Mouse (Mus musculus) CH12.LX (cell line): ENCODE measurements around the gene Bclaf1. TPM values are rescaled to one million over a fixed set of nuclear protein-coding genes. Genes with fewer than 3 reads are reported as not detected.

Experiments used
- DNase-seq: peaks from one replicate; pipeline ENCODE4 v3.0.0-alpha.2; 2013; ENCODE audit errors: extremely low read depth
- H3K27ac ChIP-seq: 2 replicates; pipeline ENCODE4 v1.5.1; 2012; ENCODE audit warnings: low read depth, mild to moderate bottlenecking, control low read depth, moderate library complexity; ENCODE audit not compliant: insufficient read depth
- H3K27me3 ChIP-seq: replicated peaks from 2 replicates; pipeline ENCODE3; 2012; ENCODE audit warnings: inconsistent platforms
- H3K36me3 ChIP-seq, 2 experiments: replicated peaks in 1 of 2; 2 replicates each; pipeline versions ENCODE3 to v1.6.1; 2012; ENCODE audit warnings: inconsistent platforms in 1 of 2, low read length in 1 of 2, mild to moderate bottlenecking in 1 of 2, mixed read lengths in 1 of 2, moderate library complexity in 1 of 2; ENCODE audit not compliant: control insufficient read depth in 1 of 2, insufficient read depth in 1 of 2
- H3K4me1 ChIP-seq, 2 experiments: 2 replicates each; pipeline ENCODE4 v1.6.1; 2012; ENCODE audit warnings: inconsistent platforms in 1 of 2, moderate library complexity in 1 of 2; ENCODE audit not compliant: insufficient read depth in 2 of 2, control insufficient read depth in 1 of 2
- H3K4me2 ChIP-seq: 2 replicates; pipeline ENCODE4 v1.6.1; 2012; ENCODE audit warnings: low read depth, mild to moderate bottlenecking, control low read depth; ENCODE audit not compliant: poor library complexity, insufficient read depth, severe bottlenecking
- H3K4me3 ChIP-seq, 3 experiments: fragments of 150-350 bp in 1 of 3; sonication (generic) in 1 of 3; replicated peaks in 1 of 3; 2 replicates each; pipeline versions ENCODE3 to v1.5.1; 2011 to 2012; ENCODE audit warnings: low read depth in 2 of 3, low read length in 2 of 3, mild to moderate bottlenecking in 2 of 3, moderate library complexity in 2 of 3, control low read depth in 1 of 3, improper control_type of control experiment in 1 of 3, inconsistent platforms in 1 of 3, mixed read lengths in 1 of 3; ENCODE audit not compliant: poor library complexity in 1 of 3
- H3K79me2 ChIP-seq: replicated peaks from 2 replicates; pipeline ENCODE4 v1.6.1; 2012; ENCODE audit warnings: mild to moderate bottlenecking, moderate library complexity; ENCODE audit not compliant: control insufficient read depth, poor library complexity, insufficient read depth, severe bottlenecking; ENCODE audit errors: extremely low read depth
- H3K9ac ChIP-seq: 2 replicates; pipeline ENCODE4 v1.6.1; 2012; ENCODE audit warnings: low read depth, mild to moderate bottlenecking, control low read depth, moderate library complexity; ENCODE audit not compliant: insufficient read depth
- H3K9me3 ChIP-seq: replicated peaks from 2 replicates; pipeline ENCODE3; 2012; ENCODE audit warnings: low read length, inconsistent platforms, mixed read lengths
- CHD1 ChIP-seq: IDR thresholded peaks from 2 replicates; pipeline ENCODE4 v1.6.1; 2012; ENCODE audit warnings: low read depth, low read length, improper control_type of control experiment, inconsistent platforms
- CTCF ChIP-seq, 2 experiments: IDR thresholded peaks in 1 of 2; conservative IDR thresholded peaks in 1 of 2; 2 replicates each; pipeline ENCODE4 v1.5.1; 2011 to 2012; ENCODE audit warnings: low read depth in 2 of 2, low read length in 2 of 2, improper control_type of control experiment in 1 of 2, inconsistent platforms in 1 of 2, mild to moderate bottlenecking in 1 of 2, moderate library complexity in 1 of 2
- ELF1 ChIP-seq: IDR thresholded peaks from 2 replicates; pipeline ENCODE4 v1.6.1; 2014; ENCODE audit warnings: low read depth, mild to moderate bottlenecking, inconsistent platforms, low read length, improper control_type of control experiment
- EP300 ChIP-seq: IDR thresholded peaks from 2 replicates; pipeline ENCODE4 v1.6.1; 2011; ENCODE audit warnings: low read length, improper control_type of control experiment
- ETS1 ChIP-seq: conservative IDR thresholded peaks from 2 replicates; pipeline ENCODE4 v1.6.1; 2012; ENCODE audit warnings: low read depth, mild to moderate bottlenecking, inconsistent platforms, low read length, improper control_type of control experiment, moderate library complexity
- GABPA ChIP-seq: IDR thresholded peaks from 2 replicates; pipeline ENCODE4 v1.6.1; 2012; ENCODE audit warnings: low read depth, low read length, improper control_type of control experiment, inconsistent platforms; ENCODE audit not compliant: insufficient replicate concordance
- IRF4 ChIP-seq: IDR thresholded peaks from 2 replicates; pipeline ENCODE4 v1.6.1; 2014; ENCODE audit warnings: low read depth, mild to moderate bottlenecking, inconsistent platforms, low read length, improper control_type of control experiment
- JUN ChIP-seq: IDR thresholded peaks from 2 replicates; pipeline ENCODE4 v1.6.1; 2011; ENCODE audit warnings: low read depth, mild to moderate bottlenecking, low read length, improper control_type of control experiment, moderate library complexity; ENCODE audit not compliant: insufficient read depth
- JUND ChIP-seq: conservative IDR thresholded peaks from 2 replicates; pipeline ENCODE4 v1.6.1; 2011; ENCODE audit warnings: low read depth, low read length, improper control_type of control experiment
- MYC ChIP-seq: IDR thresholded peaks from 2 replicates; pipeline ENCODE4 v1.6.1; 2011; ENCODE audit warnings: low read depth, mild to moderate bottlenecking, improper control_type of control experiment, low read length
- NELFE ChIP-seq: IDR thresholded peaks from 2 replicates; pipeline ENCODE4 v1.6.1; 2011; ENCODE audit warnings: low read depth, low read length, improper control_type of control experiment
- PAX5 ChIP-seq: IDR thresholded peaks from 2 replicates; pipeline ENCODE4 v1.6.1; 2012; ENCODE audit warnings: low read length, inconsistent platforms, mixed read lengths
- POLR2A ChIP-seq: IDR thresholded peaks from 2 replicates; pipeline ENCODE4 v1.6.1; 2011; ENCODE audit warnings: low read depth, mild to moderate bottlenecking, improper control_type of control experiment, low read length
- SMC3 ChIP-seq: IDR thresholded peaks from 2 replicates; pipeline ENCODE4 v1.6.1; 2011; ENCODE audit warnings: low read depth, low read length, improper control_type of control experiment
- TBP ChIP-seq: conservative IDR thresholded peaks from 2 replicates; pipeline ENCODE4 v1.6.1; 2011; ENCODE audit warnings: low read depth, low read length, improper control_type of control experiment
- TCF12 ChIP-seq: IDR thresholded peaks from 2 replicates; pipeline ENCODE4 v1.6.1; 2014; ENCODE audit warnings: low read depth, mild to moderate bottlenecking, inconsistent platforms, low read length, improper control_type of control experiment
- UBTF ChIP-seq: IDR thresholded peaks from 2 replicates; pipeline ENCODE4 v1.6.1; 2012; ENCODE audit warnings: low read depth, mild to moderate bottlenecking, inconsistent platforms, low read length, improper control_type of control experiment, moderate library complexity
- USF1 ChIP-seq: IDR thresholded peaks from 2 replicates; pipeline ENCODE4 v1.6.1; 2014; ENCODE audit warnings: low read depth, mild to moderate bottlenecking, inconsistent platforms, low read length, improper control_type of control experiment
- USF2 ChIP-seq: conservative IDR thresholded peaks from 2 replicates; pipeline ENCODE4 v1.6.1; 2011; ENCODE audit warnings: low read depth, low read length, improper control_type of control experiment
- ZKSCAN1 ChIP-seq: IDR thresholded peaks from 2 replicates; pipeline ENCODE4 v1.6.1; 2012; ENCODE audit warnings: low read depth, inconsistent platforms, low read length, improper control_type of control experiment, borderline replicate concordance
- ZNF384 ChIP-seq: IDR thresholded peaks from 2 replicates; pipeline ENCODE4 v1.6.1; 2012; ENCODE audit warnings: low read depth, low read length, improper control_type of control experiment, inconsistent platforms
- dilution Hi-C: fragments of 300-500 bp; cut with MboI; formaldehyde crosslinking; loops from 2 replicates; pipeline ENCODE4 v1.14.3; 2020; ENCODE audit warnings: low sequenced_read_pairs; ENCODE audit not compliant: extremely low pct_unique_long_range_greater_than_20kb, extremely low pct_ligation_motif_present
- in situ Hi-C: fragments of 300-500 bp; cut with MboI; formaldehyde crosslinking; loops from 3 replicates; pipeline ENCODE4 v1.14.3; 2019; ENCODE audit warnings: low sequenced_read_pairs, low pct_ligation_motif_present, low pct_unique_long_range_greater_than_20kb, mixed read lengths
- polyA plus RNA-seq: library from polyadenylated mRNA; unstranded; fragments of >175 nt; gene quantifications from 2 replicates; pipeline ENCODE4 v1.2.1, GENCODE M21; 2012; ENCODE audit warnings: low read depth; ENCODE audit not compliant: insufficient read length
- total RNA-seq, 2 experiments: library from RNA; depleted of rRNA; stranded (reverse); fragments of 300-350 nt in 1 of 2; fragments of >200 nt in 1 of 2; gene quantifications; 2 replicates each; pipeline ENCODE4 v1.2.3; 2012 to 2014

Bclaf1 gene
- total and polyA plus RNA-seq, 3 experiments: 84.2 to 242 (median 186) TPM

- H3K4me3 ChIP-seq: no peak overlapping the region
- H3K4me2 ChIP-seq: no peak overlapping the region
- no peaks in the 10 kb centered on the region for H3K9me3 ChIP-seq
- no peaks in the 10 kb centered on the region for H3K27me3 ChIP-seq
- H3K4me1 ChIP-seq: peaks cover 3 to 13% of the 10 kb centered on the region in 2 experiments; a peak in 3 of 4 replicates
- no peak overlapping the region for H3K9ac ChIP-seq
- H3K79me2 ChIP-seq: no peaks in the 10 kb centered on the region
- dilution Hi-C loops (no loop called here), in situ Hi-C loops (no loop called here)
- H3K27ac ChIP-seq: no peak overlapping the region
- no peak for TF ChIP-seq ZNF384
- 0 out of 2 replicates have a peak, but pooled peaks have one; percentile 27 for TF ChIP-seq EP300
- H3K36me3 ChIP-seq: peaks cover 28 to 62% of the 10 kb centered on the region in 2 experiments
- DNase-seq: no peak
Measured at GRCm38 (mm10) chr10:20281456-20281855, 30.8 kb upstream of the Bclaf1 start.

- DNase-seq: no peak
Measured at GRCm38 (mm10) chr10:20285289-20285975, 26.8 kb upstream of the Bclaf1 start.

GRCm38 (mm10) chr10:20285994-20286836 is 26.1 kb upstream of the Bclaf1 start:
- Histone ChIP-seq H3K4me3 (no peak overlapping the region), H3K27me3 (no peaks in the 10 kb centered on the region)
- DNase-seq: no peak
- dilution Hi-C loops: no loop called here
- TF ChIP-seq GABPA: no peak
- no peak for TF ChIP-seq SMC3
- TF ChIP-seq JUND: no peak
- no peak for TF ChIP-seq NELFE
- TF ChIP-seq, all 38 proteins: peak for 0
- no peak overlapping the region for H3K9ac ChIP-seq
- H3K4me1 ChIP-seq: peaks cover 3 to 14% of the 10 kb centered on the region in 2 experiments; a peak in 3 of 4 replicates
- H3K9me3 ChIP-seq: no peaks in the 10 kb centered on the region
- no peaks in the 10 kb centered on the region for H3K79me2 ChIP-seq
- H3K36me3 ChIP-seq: peaks cover 0 to 16% of the 10 kb centered on the region in 2 experiments
- H3K27ac ChIP-seq: no peak overlapping the region
- in situ Hi-C loops: no loop called here
- no peak overlapping the region for H3K4me2 ChIP-seq

More at GRCm38 (mm10) chr10:20285289-20285975, 26.8 kb upstream of the Bclaf1 start:
- H3K4me1 ChIP-seq: peaks cover 3 to 13% of the 10 kb centered on the region in 2 experiments; a peak in 3 of 4 replicates
- no peak overlapping the region for H3K4me3 ChIP-seq
- H3K27me3 ChIP-seq: no peaks in the 10 kb centered on the region
- no peak overlapping the region for H3K9ac ChIP-seq
- no peaks in the 10 kb centered on the region for H3K9me3 ChIP-seq
- H3K4me2 ChIP-seq: no peak overlapping the region
- in situ Hi-C loops (no loop called here), dilution Hi-C loops (no loop called here)
- no peaks in the 10 kb centered on the region for H3K79me2 ChIP-seq
- H3K27ac ChIP-seq: no peak overlapping the region
- TF ChIP-seq JUN: no peak
- no peak for TF ChIP-seq USF1
- no peak for TF ChIP-seq ZNF384
- no peak for TF ChIP-seq ETS1
- TF ChIP-seq ZKSCAN1: no peak
- no peak for TF ChIP-seq MYC
- TF ChIP-seq POLR2A: no peak
- TF ChIP-seq UBTF: no peak
- TF ChIP-seq ELF1: no peak
- no peak for TF ChIP-seq TBP
- no peak for TF ChIP-seq TCF12
- no peak for TF ChIP-seq CHD1
- TF ChIP-seq PAX5: no peak
- no peak for TF ChIP-seq USF2
- no peak for TF ChIP-seq IRF4
- no peak for TF ChIP-seq CTCF (conservative IDR thresholded peaks at IDR 0.05 in 1 of 2, IDR thresholded peaks at IDR 0.05 in 1 of 2; ENCODE audit: low read depth in 2 of 2, low read length in 2 of 2)
- peaks cover 6 to 24% of the 10 kb centered on the region in 2 experiments for H3K36me3 ChIP-seq
